Mouse (Mus musculus): ENCODE data around the gene 4921536K21Rik.

4921536K21Rik gene

DNA sequence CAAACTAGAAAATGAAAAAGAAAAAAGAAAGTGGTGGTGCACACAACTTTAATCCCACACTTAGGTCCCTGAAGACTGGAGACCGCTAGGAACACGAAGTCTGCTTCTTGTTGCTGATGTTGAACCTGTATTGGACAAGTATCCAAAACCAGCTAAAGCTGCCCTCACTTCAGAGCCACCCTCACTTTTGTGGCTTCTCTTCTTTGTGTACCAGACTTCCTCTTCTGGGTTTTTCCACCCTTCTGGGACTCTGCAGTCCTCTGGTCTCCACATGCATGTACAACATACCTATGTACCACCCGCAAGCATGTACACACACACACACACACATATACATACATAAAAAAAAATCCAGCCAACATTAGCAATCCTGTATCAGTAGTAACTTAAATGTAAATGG, 11.2 kb downstream of the 4921536K21Rik start:
- no peaks in the 10 kb centered on the region for H3K36me3 ChIP-seq (ENCODE audit: insufficient read depth, low read length)
- TF ChIP-seq POU5F1 (IDR thresholded peaks at IDR 0.05; ENCODE audit: borderline replicate concordance, low read length) (no peak), NANOG (IDR thresholded peaks at IDR 0.05; ENCODE audit: borderline replicate concordance, low read length) (no peak), CTCF (conservative IDR thresholded peaks at IDR 0.05; ENCODE audit: low read length) (no peak)
- peaks cover 29% of the 10 kb centered on the region for H3K4me1 ChIP-seq (replicated peaks; ENCODE audit: low read depth, low read length)
- no peaks in the 10 kb centered on the region for H3K9me3 ChIP-seq (ENCODE audit: low read length)
- peaks cover 18% of the 10 kb centered on the region for H3K27me3 ChIP-seq (ENCODE audit: insufficient read depth, low read length)
- no peak overlapping the region for H3K4me3 ChIP-seq (replicated peaks; ENCODE audit: low read length)

DNA sequence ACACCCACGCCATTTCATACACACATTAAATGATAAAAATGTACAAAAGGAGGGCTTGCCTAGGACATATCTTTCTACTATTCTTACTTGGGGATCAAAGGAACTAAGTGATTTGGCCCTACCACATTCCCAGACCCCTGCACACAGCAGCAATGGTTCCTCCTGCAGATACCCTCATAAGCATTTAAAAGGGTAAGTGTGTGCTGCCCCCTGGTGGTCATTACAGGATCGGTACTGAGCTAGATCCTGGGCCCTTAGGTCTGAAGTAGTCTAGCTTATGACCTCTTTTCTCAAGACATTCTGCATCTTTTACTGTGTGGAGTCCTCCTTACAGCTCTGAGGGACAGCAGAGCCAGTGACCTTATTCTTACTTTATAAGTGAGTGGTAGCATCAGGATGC, 15.1 kb downstream of the 4921536K21Rik start:
- no peak for TF ChIP-seq NANOG (IDR thresholded peaks at IDR 0.05; ENCODE audit: borderline replicate concordance, low read length)
- TF ChIP-seq CTCF (conservative IDR thresholded peaks at IDR 0.05; ENCODE audit: low read length) = peak; percentile 76
- no peak for TF ChIP-seq POU5F1 (IDR thresholded peaks at IDR 0.05; ENCODE audit: borderline replicate concordance, low read length)
- no peaks in the 10 kb centered on the region for H3K36me3 ChIP-seq (ENCODE audit: insufficient read depth, low read length)
- peaks cover 12% of the 10 kb centered on the region for H3K4me1 ChIP-seq (replicated peaks; ENCODE audit: low read depth, low read length)
- H3K9me3 ChIP-seq (ENCODE audit: low read length) = no peaks in the 10 kb centered on the region
- peaks cover 26% of the 10 kb centered on the region for H3K27me3 ChIP-seq (ENCODE audit: insufficient read depth, low read length)
- H3K4me3 ChIP-seq (replicated peaks; ENCODE audit: low read length) = no peak overlapping the region

DNA sequence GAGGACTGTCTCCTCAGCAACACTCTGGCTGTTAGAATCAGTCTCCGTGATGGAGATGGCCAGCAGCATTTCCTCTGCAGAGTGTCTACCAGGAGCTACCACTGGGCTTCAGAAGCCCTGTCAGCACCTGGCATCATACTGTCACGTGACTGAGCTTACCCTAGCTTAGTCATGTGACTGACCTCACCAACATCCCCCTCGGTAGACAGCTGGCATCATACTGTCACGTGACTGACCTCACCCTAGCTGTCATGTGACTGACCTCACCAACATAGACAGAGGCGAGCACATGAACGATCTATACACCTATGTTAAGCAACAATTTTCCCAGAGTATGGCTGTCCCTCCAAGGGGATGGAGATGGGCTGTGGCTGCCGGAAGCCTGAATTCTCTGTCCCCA, 16.2 kb downstream of the 4921536K21Rik start:
- no peaks in the 10 kb centered on the region for H3K9me3 ChIP-seq (ENCODE audit: low read length)
- peaks cover 11% of the 10 kb centered on the region for H3K4me1 ChIP-seq (replicated peaks; ENCODE audit: low read depth, low read length)

DNA sequence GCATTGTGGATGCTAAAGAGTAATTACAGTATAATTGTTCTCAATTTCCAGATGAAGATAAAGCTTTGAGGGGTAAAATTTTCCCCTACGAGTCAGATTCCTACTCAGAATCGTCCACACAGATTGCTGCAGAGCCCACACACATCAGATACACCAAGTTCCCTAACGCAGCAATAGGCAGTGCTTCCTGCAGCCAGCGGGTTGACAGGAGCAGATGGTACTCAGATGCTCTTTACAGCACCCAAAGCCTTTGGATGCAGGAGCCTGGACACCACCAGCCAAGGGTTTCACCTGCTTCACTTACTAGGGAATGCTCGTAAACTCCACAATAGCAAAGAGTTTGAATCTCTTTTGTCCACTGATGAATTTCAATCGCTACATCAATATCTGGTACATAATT, 18.5 kb downstream of the 4921536K21Rik start:
- H3K4me1 ChIP-seq (replicated peaks; ENCODE audit: low read depth, low read length) = peaks cover 11% of the 10 kb centered on the region
- no peaks in the 10 kb centered on the region for H3K36me3 ChIP-seq (ENCODE audit: insufficient read depth, low read length)
- H3K4me3 ChIP-seq (replicated peaks; ENCODE audit: low read length) = no peak overlapping the region
- TF ChIP-seq CTCF (conservative IDR thresholded peaks at IDR 0.05; ENCODE audit: low read length) = no peak
- TF ChIP-seq POU5F1 (IDR thresholded peaks at IDR 0.05; ENCODE audit: borderline replicate concordance, low read length) = no peak
- no peak for TF ChIP-seq NANOG (IDR thresholded peaks at IDR 0.05; ENCODE audit: borderline replicate concordance, low read length)
- H3K9me3 ChIP-seq (ENCODE audit: low read length) = no peaks in the 10 kb centered on the region
- peaks cover 13% of the 10 kb centered on the region for H3K27me3 ChIP-seq (ENCODE audit: insufficient read depth, low read length)

More for the DNA sequence above, 16.2 kb downstream of the 4921536K21Rik start:
- Histone ChIP-seq H3K4me3 (replicated peaks; ENCODE audit: low read length) (no peak overlapping the region), H3K27me3 (ENCODE audit: insufficient read depth, low read length) (peaks cover 26% of the 10 kb centered on the region), H3K36me3 (ENCODE audit: insufficient read depth, low read length) (no peaks in the 10 kb centered on the region)
- TF ChIP-seq NANOG (IDR thresholded peaks at IDR 0.05; ENCODE audit: borderline replicate concordance, low read length) (no peak), POU5F1 (IDR thresholded peaks at IDR 0.05; ENCODE audit: borderline replicate concordance, low read length) (no peak), CTCF (conservative IDR thresholded peaks at IDR 0.05; ENCODE audit: low read length) (no peak)

DNA sequence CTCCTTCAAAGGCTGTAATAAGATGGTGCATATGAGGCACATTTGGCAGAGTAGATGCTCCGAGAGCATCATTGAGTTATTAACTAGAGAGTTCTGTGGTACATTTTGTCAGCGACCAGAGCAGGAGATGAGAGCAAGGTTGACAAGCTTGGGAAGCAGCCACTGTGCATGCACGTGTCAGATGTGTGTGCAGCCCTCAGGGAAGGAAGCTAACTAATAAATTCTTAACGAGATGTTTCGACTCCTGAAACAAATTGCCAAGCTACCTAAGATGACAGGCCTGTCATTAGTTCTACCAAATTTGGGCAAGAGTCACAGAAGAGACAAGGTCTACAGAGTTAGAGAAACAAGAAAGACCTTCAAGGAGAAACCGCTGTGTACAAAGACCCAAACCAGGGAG, 30.6 kb downstream of the 4921536K21Rik start:
- Histone ChIP-seq H3K27me3 (ENCODE audit: insufficient read depth, low read length) (peaks cover 54% of the 10 kb centered on the region), H3K4me1 (replicated peaks; ENCODE audit: low read depth, low read length) (peaks cover 19% of the 10 kb centered on the region), H3K36me3 (ENCODE audit: insufficient read depth, low read length) (no peaks in the 10 kb centered on the region), H3K9me3 (ENCODE audit: low read length) (no peaks in the 10 kb centered on the region), H3K4me3 (replicated peaks; ENCODE audit: low read length) (peak overlapping the region; percentile 80)
- TF ChIP-seq CTCF (conservative IDR thresholded peaks at IDR 0.05; ENCODE audit: low read length) = no peak
- TF ChIP-seq NANOG (IDR thresholded peaks at IDR 0.05; ENCODE audit: borderline replicate concordance, low read length) = no peak
- TF ChIP-seq POU5F1 (IDR thresholded peaks at IDR 0.05; ENCODE audit: borderline replicate concordance, low read length) = no peak

DNA sequence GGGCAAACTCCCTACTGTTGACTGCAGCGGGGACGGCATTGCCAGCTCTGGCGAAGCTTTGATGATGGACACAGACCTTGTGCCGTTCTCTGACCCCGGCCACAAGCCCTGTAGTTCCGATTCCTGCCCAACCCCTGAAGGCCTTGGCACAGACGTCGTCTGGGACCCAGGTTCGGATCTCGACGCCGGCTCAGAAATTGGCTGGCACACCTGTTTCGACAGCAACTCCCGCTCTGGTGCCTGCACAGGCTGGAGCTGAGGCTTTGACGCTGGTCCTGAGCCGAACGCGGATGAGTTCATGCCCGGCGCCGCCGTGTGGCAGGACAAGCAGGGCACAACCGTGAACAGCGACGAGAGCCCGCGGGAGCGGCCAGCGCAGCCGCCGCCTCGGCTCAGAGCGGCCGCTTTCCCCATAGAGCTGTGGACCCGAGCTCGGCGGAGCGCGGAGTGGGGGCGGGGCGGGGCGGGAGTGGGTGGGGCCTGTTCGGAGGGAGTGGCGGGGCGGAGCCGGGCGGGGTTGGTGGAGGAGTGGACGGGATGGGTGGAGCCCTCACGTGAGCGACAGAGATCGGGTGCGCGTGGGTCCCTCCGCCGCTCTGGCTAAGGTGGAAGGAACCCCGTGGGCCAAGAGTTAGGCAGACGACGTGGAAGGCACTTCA, 31.3 kb downstream of the 4921536K21Rik start, which contains the start of gene Osbp2:
Gene Osbp2, minus strand, starts transcription at position 450 of the 659 bp plus-strand sequence.
- Histone ChIP-seq H3K4me3 (replicated peaks; ENCODE audit: low read length) (peak within 1 kb of the TSS; percentile 80), H3K27me3 (ENCODE audit: insufficient read depth, low read length) (peaks cover 59% of the 10 kb centered on the region), H3K36me3 (ENCODE audit: insufficient read depth, low read length) (no peaks in the 10 kb centered on the region), H3K9me3 (ENCODE audit: low read length) (no peaks in the 10 kb centered on the region), H3K4me1 (replicated peaks; ENCODE audit: low read depth, low read length) (peaks cover 19% of the 10 kb centered on the region)
- TF ChIP-seq CTCF (conservative IDR thresholded peaks at IDR 0.05; ENCODE audit: low read length) (no peak), POU5F1 (IDR thresholded peaks at IDR 0.05; ENCODE audit: borderline replicate concordance, low read length) (no peak), NANOG (IDR thresholded peaks at IDR 0.05; ENCODE audit: borderline replicate concordance, low read length) (no peak)

DNA sequence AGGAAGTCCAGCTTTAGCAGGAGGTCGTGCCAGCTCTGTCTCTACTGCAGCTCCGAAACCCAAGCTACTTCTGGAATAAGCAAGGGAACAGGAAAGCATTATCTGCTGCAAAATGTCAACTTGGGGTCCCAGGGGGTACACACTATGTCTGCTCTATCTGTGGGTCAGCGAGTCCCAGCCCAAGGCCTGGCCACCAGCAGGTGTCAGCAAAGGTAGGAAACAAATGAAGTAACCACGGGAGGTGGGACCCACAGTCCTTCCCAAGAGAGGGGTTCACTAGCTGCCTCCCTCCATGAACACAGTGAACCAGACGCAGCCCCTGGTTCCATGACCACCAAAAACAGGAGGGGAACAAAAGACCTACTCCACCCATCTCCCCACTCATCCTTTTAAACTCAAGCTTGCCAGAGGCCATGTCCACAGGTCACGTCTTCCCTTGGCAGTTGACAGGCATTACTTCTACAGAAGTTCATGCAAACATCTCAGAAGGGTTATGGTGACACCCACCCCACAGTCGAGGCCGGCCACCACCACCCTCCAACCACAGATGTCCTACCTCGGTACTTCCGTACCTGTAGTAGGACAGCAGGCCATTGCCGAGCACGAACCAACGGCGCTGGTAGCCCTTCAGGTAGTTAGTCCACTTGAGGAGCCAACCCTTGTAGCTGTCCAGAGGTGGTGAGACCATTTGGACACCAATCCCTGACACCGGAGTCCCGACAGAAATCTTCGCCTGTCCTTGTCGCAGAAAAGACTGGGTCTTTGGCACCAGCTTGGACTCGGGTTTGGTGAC, 32.0 kb downstream of the 4921536K21Rik start:
- Histone ChIP-seq H3K9me3 (ENCODE audit: low read length) (no peaks in the 10 kb centered on the region), H3K4me3 (replicated peaks; ENCODE audit: low read length) (peak overlapping the region; percentile 80), H3K4me1 (replicated peaks; ENCODE audit: low read depth, low read length) (peaks cover 19% of the 10 kb centered on the region), H3K27me3 (ENCODE audit: insufficient read depth, low read length) (peaks cover 62% of the 10 kb centered on the region), H3K36me3 (ENCODE audit: insufficient read depth, low read length) (no peaks in the 10 kb centered on the region)
- no peak for TF ChIP-seq POU5F1 (IDR thresholded peaks at IDR 0.05; ENCODE audit: borderline replicate concordance, low read length)
- no peak for TF ChIP-seq CTCF (conservative IDR thresholded peaks at IDR 0.05; ENCODE audit: low read length)
- TF ChIP-seq NANOG (IDR thresholded peaks at IDR 0.05; ENCODE audit: borderline replicate concordance, low read length) = no peak

DNA sequence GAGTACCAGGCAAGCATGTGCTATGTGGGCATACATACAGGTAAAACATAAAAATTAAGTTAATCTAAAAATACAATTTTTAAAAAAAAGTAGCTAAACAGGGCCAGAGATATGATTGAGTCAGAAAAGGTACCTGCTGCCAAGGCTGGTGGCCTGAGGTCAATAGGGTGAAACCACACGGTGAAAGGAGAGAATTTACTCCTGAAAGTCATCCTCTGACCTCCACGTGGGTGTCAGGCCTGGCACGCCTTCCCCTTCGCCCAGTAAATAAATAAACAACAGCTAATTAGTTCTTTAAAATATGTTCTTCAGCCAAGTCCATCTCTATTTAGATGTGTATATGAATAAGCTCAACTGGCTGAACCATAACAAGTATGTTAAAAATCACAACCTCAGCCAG, 34.5 kb downstream of the 4921536K21Rik start:
- Histone ChIP-seq H3K4me1 (replicated peaks; ENCODE audit: low read depth, low read length) (peaks cover 14% of the 10 kb centered on the region), H3K36me3 (ENCODE audit: insufficient read depth, low read length) (no peaks in the 10 kb centered on the region), H3K9me3 (ENCODE audit: low read length) (no peaks in the 10 kb centered on the region), H3K4me3 (replicated peaks; ENCODE audit: low read length) (no peak overlapping the region), H3K27me3 (ENCODE audit: insufficient read depth, low read length) (peaks cover 60% of the 10 kb centered on the region)
- TF ChIP-seq CTCF (conservative IDR thresholded peaks at IDR 0.05; ENCODE audit: low read length) (no peak), POU5F1 (IDR thresholded peaks at IDR 0.05; ENCODE audit: borderline replicate concordance, low read length) (no peak), NANOG (IDR thresholded peaks at IDR 0.05; ENCODE audit: borderline replicate concordance, low read length) (no peak)

Data from E14TG2a.4 (cell line).